Mouse (Mus musculus) stomach, embryonic 14.5 days (tissue): ENCODE data around the gene Gm9833. TPM values are rescaled to one million over a fixed set of nuclear protein-coding genes. Genes with fewer than 3 reads are reported as not detected.

Experiments
- ATAC-seq: fragments of 200-750 bp; cut with Nextera tagmentation; 2 replicates; pipeline ENCODE4 v1.8.0; 2017; ENCODE audit warnings: low read depth, moderate TSS enrichment; ENCODE audit not compliant: insufficient number of reproducible peaks, insufficient read depth, low FRiP score
- H3K27ac ChIP-seq: fragments of 300-500 bp; sonication (generic); 2 replicates; pipeline ENCODE4 v1.5.1; 2014; ENCODE audit warnings: mild to moderate bottlenecking, low read length, moderate library complexity, mixed read lengths
- H3K27me3 ChIP-seq: fragments of 300-500 bp; sonication (generic); 2 replicates; pipeline ENCODE4 v1.6.1; 2014; ENCODE audit warnings: low read length, control low read depth, mixed read lengths; ENCODE audit not compliant: control insufficient read depth, insufficient read depth
- H3K36me3 ChIP-seq: fragments of 300-500 bp; sonication (generic); 2 replicates; pipeline ENCODE4 v1.6.1; 2014; ENCODE audit warnings: mild to moderate bottlenecking, control low read depth, low read length, moderate library complexity, mixed read lengths; ENCODE audit not compliant: control insufficient read depth, insufficient read depth
- H3K4me1 ChIP-seq: fragments of 300-500 bp; sonication (generic); 2 replicates; pipeline ENCODE4 v1.6.1; 2014; ENCODE audit warnings: low read length, control low read depth, mixed read lengths; ENCODE audit not compliant: control insufficient read depth, insufficient read depth
- H3K4me2 ChIP-seq: fragments of 300-500 bp; sonication (generic); replicated peaks from 2 replicates; pipeline ENCODE4 v1.6.1; 2014; ENCODE audit warnings: low read depth, low read length, control low read depth
- H3K4me3 ChIP-seq: fragments of 300-500 bp; sonication (generic); 2 replicates; pipeline ENCODE4 v1.5.1; 2014; ENCODE audit warnings: low read depth, low read length, control low read depth
- H3K9ac ChIP-seq: fragments of 300-500 bp; sonication (generic); replicated peaks from 2 replicates; pipeline ENCODE4 v1.6.1; 2014; ENCODE audit warnings: low read depth, mild to moderate bottlenecking, control low read depth, low read length, moderate library complexity, mixed read lengths
- H3K9me3 ChIP-seq: fragments of 300-500 bp; sonication (generic); 2 replicates; pipeline ENCODE4 v1.6.1; 2016; ENCODE audit warnings: low read depth, low read length, control low read depth; ENCODE audit not compliant: control insufficient read depth
- whole genome bisulfite sequencing: fragments of 180-500 bp; shearing (Covaris S2); extraction: QIAGEN DNeasy Blood & Tissue Kit; methylation state at CpG from one replicate; pipeline ENCODE4 v1.1.7; 2014; 5-methylcytosine and 5-hydroxymethylcytosine counted together
- polyA plus RNA-seq: library from polyadenylated mRNA; unstranded; fragments of >200 nt; fragmentation: Nextera tagmentation; extraction: Ambion mirVana; gene quantifications from 2 replicates; pipeline ENCODE4 v1.2.1, GENCODE M21; 2014

Gm9833 gene
- polyA plus RNA-seq, 1 experiment from 2014 or later = 3.5 TPM

DNA sequence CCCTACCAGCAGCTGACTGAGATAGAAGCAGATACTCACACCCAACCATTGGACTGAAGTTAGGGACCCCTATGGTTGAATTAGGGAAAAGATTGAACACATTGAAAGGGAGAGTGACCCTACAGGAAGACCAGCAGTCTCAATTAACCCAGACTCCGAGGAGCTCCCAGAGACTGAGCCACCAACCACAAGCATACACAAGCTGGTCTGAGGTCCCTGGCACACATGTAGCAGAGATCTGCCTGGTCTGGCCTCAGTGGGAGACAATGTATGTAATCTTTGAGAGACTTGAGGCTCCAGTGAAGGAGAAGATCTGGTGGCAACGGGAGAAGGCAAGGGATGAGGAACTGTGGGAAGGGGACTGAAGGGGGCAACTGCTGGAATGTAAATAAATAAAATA, 23.7 kb downstream of the Gm9833 start:
- no peaks in the 10 kb centered on the region for H3K4me1 ChIP-seq
- no peaks in the 10 kb centered on the region for H3K9me3 ChIP-seq
- no peak overlapping the region for H3K27ac ChIP-seq
- H3K27me3 ChIP-seq = no peaks in the 10 kb centered on the region
- H3K4me2 ChIP-seq = no peak overlapping the region
- H3K9ac ChIP-seq = no peak overlapping the region
- H3K4me3 ChIP-seq = no peak overlapping the region
- WGBS = 69% methylated on average over 2 of the region's 2 CpGs
- no peak for ATAC-seq
- H3K36me3 ChIP-seq = no peaks in the 10 kb centered on the region

DNA sequence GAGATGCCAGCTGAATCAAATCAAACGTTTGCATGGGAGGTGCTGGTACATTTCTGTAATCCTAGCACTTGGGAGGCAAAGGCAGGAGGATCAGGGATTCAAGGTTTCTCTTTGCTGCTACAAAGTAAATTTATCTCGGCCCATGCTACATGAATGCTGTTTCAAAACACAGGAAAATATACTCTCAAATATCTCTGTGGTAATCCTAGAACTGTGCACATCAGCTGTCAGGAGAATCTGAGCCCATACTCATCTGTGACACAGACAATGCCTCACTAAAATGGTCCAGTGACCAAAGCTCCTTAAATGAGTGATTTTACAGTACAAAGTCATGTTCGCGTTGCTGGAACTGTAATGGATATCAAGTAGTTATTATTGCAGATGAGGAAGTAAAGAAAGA, 24.3 kb downstream of the Gm9833 start:
- ATAC-seq = no peak
- Histone ChIP-seq H3K27me3 (no peaks in the 10 kb centered on the region), H3K9ac (no peak overlapping the region), H3K4me2 (no peak overlapping the region), H3K4me3 (no peak overlapping the region), H3K27ac (no peak overlapping the region), H3K4me1 (no peaks in the 10 kb centered on the region), H3K9me3 (no peaks in the 10 kb centered on the region), H3K36me3 (no peaks in the 10 kb centered on the region)
- WGBS = 71% methylated on average over 4 of the region's 4 CpGs

DNA sequence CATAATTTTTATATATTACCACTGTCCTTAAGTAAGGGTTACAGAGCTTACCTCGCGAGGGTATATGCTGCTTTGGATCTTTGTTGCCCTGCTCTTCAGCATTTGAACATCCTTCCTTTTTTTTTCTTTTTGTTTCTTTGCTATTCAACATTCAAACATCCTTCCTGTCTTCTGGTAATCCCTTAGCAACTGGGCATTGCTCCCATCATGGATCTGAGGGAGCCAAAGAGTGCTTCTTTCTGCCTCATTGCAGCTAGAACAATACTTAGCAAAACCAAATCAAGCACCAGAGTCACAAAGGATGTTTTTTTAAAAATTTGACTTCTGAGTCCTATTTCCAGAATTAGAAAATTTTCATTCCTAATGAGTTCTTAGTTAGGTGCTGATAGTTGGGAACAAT, 24.8 kb downstream of the Gm9833 start:
- WGBS = 95% methylated on average over 2 of the region's 2 CpGs
- Histone ChIP-seq H3K9ac (no peak overlapping the region), H3K27ac (no peak overlapping the region), H3K27me3 (no peaks in the 10 kb centered on the region), H3K36me3 (no peaks in the 10 kb centered on the region), H3K4me1 (no peaks in the 10 kb centered on the region), H3K9me3 (no peaks in the 10 kb centered on the region), H3K4me2 (no peak overlapping the region), H3K4me3 (no peak overlapping the region)
- ATAC-seq = no peak

DNA sequence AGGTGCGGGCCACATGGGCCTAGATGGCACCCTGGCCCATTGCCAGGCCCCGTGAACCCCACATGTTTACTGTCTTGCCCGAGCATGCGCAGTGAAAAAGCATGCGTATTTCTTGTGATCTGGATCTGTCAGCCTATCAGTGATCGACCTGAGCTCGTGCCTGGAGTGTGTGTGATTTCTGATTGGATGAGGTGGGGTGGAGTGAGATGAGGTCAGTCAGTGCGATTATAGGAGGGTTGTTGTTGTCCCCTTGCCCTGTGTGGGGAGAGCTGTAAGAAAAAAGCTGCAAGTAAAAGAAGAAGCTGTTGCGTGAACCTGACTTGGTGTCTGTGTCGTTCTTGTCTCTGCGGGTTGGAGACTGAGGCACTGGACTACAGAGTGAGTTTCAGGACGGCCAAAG, 28.6 kb downstream of the Gm9833 start:
- Histone ChIP-seq H3K4me3 (no peak overlapping the region), H3K27ac (no peak overlapping the region), H3K9me3 (no peaks in the 10 kb centered on the region), H3K27me3 (no peaks in the 10 kb centered on the region), H3K36me3 (no peaks in the 10 kb centered on the region), H3K9ac (no peak overlapping the region), H3K4me2 (no peak overlapping the region), H3K4me1 (no peaks in the 10 kb centered on the region)
- no peak for ATAC-seq
- 92% methylated on average over 12 of the region's 12 CpGs for WGBS

DNA sequence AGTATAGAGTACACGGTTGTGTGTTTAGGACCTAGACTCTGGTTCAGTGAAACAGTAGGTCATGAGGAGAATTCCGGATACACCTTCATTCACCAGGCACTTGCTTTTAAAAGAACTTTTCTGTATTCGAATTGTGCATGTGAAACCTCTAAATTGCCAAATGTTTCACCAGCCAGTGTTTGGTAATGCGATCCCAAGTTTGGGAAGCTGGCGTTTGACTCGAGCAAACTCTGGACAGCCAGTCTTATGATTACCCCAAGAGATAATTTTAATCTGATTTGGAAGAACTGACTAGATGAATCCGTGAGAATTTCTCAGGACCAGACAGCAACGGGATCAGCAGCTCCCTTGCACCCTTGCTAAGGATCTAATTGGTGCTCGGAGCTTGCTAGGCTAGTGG, 33.3 kb downstream of the Gm9833 start:
- H3K9me3 ChIP-seq = no peaks in the 10 kb centered on the region
- H3K4me2 ChIP-seq = no peak overlapping the region
- 82% methylated on average over 9 of the region's 9 CpGs for WGBS
- no peaks in the 10 kb centered on the region for H3K36me3 ChIP-seq
- no peak for ATAC-seq
- H3K27me3 ChIP-seq = no peaks in the 10 kb centered on the region
- H3K27ac ChIP-seq = no peak overlapping the region
- no peak overlapping the region for H3K9ac ChIP-seq
- H3K4me3 ChIP-seq = no peak overlapping the region
- no peaks in the 10 kb centered on the region for H3K4me1 ChIP-seq

DNA sequence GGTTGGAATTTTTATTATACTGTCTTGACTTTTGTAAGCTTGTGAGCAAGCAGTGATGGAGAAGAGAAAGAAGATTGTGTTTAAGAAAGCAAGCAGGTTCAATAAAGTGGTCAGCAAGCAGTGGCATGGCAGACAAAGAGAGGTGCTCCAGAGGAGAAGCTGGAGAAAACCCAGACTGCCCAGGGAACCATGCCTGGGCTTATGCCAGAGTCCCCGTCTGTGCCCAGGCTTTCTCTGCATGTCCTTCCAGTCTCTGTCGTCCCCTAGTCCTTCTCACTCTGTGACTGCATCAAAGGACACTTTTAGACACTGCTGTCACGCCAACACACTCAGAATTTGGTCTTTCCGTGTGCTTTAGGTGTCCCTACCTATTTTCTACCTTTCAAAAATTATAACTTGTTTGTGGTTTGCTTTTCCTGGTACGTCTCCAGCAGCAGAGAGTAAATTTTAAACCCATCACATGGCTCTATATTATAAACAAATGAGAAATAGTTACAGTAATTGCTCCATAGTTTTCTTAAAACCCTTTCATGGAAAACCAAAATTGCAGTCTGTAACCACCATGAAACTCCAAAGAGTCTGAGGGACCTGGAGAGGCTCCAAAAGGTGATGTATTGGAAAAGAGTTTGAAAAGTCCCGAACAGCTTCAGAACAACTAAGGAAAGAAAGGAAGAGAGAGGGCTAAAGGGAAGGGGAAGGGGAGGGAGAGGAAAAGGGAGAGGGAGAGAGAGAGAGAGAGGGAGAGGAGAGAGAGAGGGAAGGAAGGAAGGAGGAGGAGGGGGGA, 34.2 kb downstream of the Gm9833 start:
- Histone ChIP-seq H3K36me3 (no peaks in the 10 kb centered on the region), H3K4me2 (no peak overlapping the region), H3K9ac (no peak overlapping the region), H3K4me1 (no peaks in the 10 kb centered on the region), H3K27ac (no peak overlapping the region), H3K9me3 (no peaks in the 10 kb centered on the region), H3K27me3 (no peaks in the 10 kb centered on the region), H3K4me3 (no peak overlapping the region)
- no peak for ATAC-seq
- WGBS = 66% methylated on average over 6 of the region's 6 CpGs

DNA sequence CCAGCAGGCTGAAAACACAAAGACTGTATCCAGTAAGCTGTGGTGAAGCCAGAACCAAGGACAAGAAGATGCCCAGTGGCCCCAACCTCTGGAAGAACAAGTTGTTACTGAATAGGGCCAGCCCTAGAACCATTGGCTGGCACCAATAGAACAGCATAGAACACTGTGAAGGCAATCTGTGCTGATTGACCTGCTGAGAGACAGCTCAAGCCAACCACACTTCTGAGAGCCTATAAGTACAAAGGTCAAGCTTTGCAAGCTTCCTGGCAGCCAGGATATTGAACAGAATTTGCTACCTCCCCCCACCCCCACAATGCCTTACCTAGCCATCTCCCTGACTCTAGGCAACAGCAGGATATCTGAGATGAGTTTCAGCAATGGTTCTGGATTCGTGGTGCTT, 35.7 kb downstream of the Gm9833 start:
- 72% methylated on average over 1 of the region's 1 CpGs for WGBS
- no peaks in the 10 kb centered on the region for H3K27me3 ChIP-seq
- H3K9me3 ChIP-seq = no peaks in the 10 kb centered on the region
- H3K4me1 ChIP-seq = no peaks in the 10 kb centered on the region
- no peak overlapping the region for H3K4me2 ChIP-seq
- no peak for ATAC-seq
- no peak overlapping the region for H3K9ac ChIP-seq
- H3K36me3 ChIP-seq = no peaks in the 10 kb centered on the region
- H3K4me3 ChIP-seq = no peak overlapping the region
- no peak overlapping the region for H3K27ac ChIP-seq

DNA sequence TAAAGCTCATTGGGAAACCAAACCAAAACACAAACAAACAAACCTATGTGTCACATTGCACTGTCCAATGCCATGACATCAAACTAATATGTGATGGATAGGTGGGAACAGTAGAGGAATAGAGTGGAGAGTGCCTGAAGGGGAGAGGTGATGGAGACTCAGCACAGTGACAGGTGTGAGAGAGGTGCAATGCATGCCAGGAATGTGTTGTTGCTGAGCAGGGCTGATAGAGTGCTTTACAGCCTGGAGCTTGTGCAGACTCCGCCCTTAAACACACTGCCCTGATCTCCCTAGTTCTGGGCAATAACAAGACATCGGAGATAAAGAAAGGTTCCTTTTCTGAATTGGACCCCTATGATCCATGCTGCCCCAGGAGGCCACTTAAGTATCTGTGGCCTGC, 36.2 kb downstream of the Gm9833 start:
- no peak for ATAC-seq
- 89% methylated on average over 2 of the region's 2 CpGs for WGBS
- no peak overlapping the region for H3K4me3 ChIP-seq
- H3K27ac ChIP-seq = no peak overlapping the region
- H3K9ac ChIP-seq = no peak overlapping the region
- no peaks in the 10 kb centered on the region for H3K27me3 ChIP-seq
- no peaks in the 10 kb centered on the region for H3K36me3 ChIP-seq
- no peaks in the 10 kb centered on the region for H3K9me3 ChIP-seq
- H3K4me2 ChIP-seq = no peak overlapping the region
- no peaks in the 10 kb centered on the region for H3K4me1 ChIP-seq

DNA sequence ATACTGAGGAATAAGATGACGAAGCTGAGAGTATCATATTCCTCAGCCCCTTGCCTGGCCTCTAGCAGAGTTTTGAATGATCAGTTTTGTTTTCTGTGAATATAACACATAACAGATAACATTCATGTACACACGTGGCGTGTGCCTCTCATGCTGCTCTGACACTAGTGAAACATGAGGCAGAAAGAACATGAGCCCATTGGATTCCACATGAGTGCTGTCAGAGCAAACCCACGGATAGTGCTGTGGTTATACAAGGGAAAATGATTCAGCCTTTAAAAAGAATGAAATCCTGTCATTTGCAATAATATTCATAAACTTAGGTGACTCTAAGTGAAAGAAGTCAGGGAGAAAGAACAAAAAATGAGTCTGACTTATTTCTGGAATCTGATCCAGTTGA, 37.4 kb downstream of the Gm9833 start:
- no peak overlapping the region for H3K4me3 ChIP-seq
- H3K27me3 ChIP-seq = no peaks in the 10 kb centered on the region
- no peaks in the 10 kb centered on the region for H3K9me3 ChIP-seq
- no peaks in the 10 kb centered on the region for H3K4me1 ChIP-seq
- H3K27ac ChIP-seq = no peak overlapping the region
- no peaks in the 10 kb centered on the region for H3K36me3 ChIP-seq
- ATAC-seq = no peak
- WGBS = 72% methylated on average over 4 of the region's 4 CpGs
- H3K4me2 ChIP-seq = no peak overlapping the region
- no peak overlapping the region for H3K9ac ChIP-seq
